Mouse (Mus musculus): Measurements from ENCODE around the gene Ppard. TPM values are rescaled to one million over a fixed set of nuclear protein-coding genes. Genes with fewer than 3 reads are reported as not detected.

The Ppard gene
- total RNA-seq, 2 experiments from 2014 or later, result 70.6 to 70.7 TPM

DNA sequence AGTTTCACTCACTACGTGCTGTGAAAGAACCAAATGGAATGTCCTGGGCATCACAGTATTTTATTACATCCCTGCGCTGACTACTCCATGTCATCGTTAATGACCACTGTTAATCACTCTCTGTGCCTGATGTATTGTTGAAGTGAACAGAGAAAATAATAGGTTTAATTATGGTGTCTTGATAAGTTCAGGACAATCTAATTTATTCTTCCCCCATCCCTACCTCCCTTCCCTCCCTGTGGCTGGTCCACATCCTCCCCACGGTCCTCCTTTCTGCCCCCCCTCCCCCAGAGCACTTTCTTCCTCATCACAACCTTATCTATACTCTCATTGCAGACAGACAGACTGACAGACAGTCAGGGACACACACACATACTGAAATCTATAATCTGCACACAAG is 22.3 kb downstream of the Ppard start:
- DNase-seq (ENCODE audit: low spot score in 2 of 2), result no peak

- no peak for DNase-seq (ENCODE audit: low spot score in 2 of 2)
Observed at GRCm38 (mm10) chr17:28255651-28256050, 23.2 kb downstream of the Ppard start.

- DNase-seq (ENCODE audit: low spot score in 2 of 2), result peak in 1 of 2 experiments; percentile 44
Observed at GRCm38 (mm10) chr17:28256651-28257328, 24.3 kb downstream of the Ppard start.

DNA sequence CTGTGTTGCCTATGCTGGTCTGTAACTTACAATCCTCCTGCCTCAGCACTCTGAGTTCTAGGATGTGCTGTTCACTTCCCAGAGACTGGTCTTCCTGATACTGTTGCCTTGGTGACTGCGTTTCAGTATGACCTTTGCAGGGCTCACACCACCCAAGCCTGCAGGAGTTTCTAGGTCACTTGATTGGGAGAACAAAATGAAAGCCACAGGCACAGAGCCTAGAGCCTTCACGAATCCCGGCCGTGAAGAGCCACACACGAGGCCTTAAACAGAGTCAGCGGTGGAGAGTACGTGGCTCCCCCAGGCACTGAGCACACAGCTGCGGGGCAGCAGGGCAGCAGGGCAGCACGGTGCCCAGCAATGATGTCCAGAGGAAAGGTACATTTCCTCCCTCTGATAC is 25.8 kb downstream of the Ppard start:
- DNase-seq (ENCODE audit: low spot score in 2 of 2), result no peak

DNA sequence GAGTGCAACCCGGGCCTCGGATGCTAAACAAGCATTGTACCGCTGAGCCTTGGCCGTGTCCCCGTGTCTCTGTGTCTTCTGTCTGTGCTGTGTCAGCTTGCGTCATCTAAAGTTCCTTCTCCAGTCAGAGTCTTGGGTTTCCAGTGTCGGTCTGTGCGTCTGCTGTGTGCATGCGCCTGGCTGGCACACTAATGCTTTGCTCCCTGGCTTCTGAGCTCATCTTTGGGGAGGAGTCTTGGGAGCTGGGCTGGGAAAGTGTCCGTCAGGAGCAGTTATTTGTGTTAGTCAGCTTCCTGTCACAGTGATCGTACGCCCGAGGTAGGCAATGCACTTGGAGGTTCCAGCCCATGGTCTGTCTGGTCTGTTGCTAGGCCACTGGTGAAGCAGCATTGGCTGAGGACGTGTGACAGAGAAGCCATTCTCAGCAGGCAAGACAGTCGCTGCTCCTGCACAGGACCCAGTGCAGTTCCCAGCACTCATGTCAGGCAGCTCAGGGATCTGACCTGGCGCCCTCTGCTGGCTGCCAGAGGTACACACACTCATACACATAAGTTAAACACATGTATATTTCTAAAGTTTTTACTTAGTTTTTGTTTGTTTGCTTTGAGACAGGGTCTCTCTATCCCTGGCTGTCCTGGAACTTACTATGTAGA is 27.5 kb downstream of the Ppard start:
- no peak for DNase-seq (ENCODE audit: low spot score in 2 of 2)

- no peak for DNase-seq (ENCODE audit: low spot score in 2 of 2)
Observed at GRCm38 (mm10) chr17:28260543-28260909, 28.0 kb downstream of the Ppard start.

- no peak for DNase-seq (ENCODE audit: low spot score in 2 of 2)
Observed at GRCm38 (mm10) chr17:28261795-28262194, 29.3 kb downstream of the Ppard start.

DNA sequence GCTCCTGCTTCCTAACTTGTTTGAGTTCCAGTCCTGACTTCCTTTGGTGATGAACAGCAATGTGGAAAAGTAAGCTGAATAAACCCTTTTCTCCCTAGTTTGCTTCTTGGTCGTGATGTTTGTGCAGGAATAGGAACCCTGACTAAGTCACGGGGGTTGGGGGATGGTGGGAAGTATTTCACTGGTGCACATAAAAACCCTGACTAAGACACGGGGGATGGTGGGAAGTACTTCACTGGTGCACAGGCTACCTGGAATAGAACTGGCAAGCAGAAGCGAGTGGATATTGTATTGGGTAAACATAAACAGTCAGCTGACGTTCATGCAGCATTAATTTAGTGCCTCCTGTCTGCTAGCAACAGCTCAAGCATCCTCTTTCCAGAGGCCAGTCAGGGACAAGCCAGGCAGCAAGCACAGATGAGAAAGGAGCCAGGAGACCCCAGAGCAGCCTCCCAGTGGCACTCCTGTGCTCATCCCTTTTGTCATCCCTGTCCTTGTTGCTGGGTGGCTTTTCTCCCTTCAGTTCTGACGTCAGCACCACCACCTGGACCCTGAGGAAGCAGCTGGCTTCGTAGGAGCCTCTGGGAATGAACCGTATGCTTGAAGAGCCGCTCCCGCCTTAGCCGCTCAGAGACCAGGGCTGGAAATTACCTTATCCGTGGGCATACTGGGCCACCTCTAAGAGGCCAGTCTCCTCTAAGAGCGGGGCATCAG is 30.8 kb downstream of the Ppard start:
- no peak for DNase-seq (ENCODE audit: low spot score in 2 of 2)

DNA sequence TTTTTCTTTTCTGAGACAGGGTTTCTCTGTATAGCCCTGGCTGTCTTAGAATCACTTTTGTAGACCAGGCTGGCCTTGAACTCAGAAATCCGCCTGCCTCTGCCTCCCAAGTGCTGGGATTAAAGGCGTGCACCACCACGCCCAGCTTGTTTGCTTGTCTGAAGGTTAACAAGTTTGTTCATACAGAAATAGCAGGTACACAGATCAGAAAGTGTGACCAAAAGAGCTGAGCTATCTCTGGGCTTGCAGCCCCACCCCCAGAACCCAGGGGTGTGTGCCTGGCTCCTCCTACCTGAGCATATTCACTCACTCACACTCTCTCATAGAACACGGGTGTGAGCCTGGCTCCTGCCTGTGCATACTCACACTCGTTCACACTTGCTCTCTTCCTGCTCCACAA is 34.8 kb downstream of the Ppard start:
- DNase-seq (ENCODE audit: low spot score in 2 of 2), result no peak

GRCm38 (mm10) chr17:28270165-28270564 is 37.7 kb downstream of the Ppard start:
- DNase-seq (ENCODE audit: low spot score in 2 of 2), result no peak

DNA sequence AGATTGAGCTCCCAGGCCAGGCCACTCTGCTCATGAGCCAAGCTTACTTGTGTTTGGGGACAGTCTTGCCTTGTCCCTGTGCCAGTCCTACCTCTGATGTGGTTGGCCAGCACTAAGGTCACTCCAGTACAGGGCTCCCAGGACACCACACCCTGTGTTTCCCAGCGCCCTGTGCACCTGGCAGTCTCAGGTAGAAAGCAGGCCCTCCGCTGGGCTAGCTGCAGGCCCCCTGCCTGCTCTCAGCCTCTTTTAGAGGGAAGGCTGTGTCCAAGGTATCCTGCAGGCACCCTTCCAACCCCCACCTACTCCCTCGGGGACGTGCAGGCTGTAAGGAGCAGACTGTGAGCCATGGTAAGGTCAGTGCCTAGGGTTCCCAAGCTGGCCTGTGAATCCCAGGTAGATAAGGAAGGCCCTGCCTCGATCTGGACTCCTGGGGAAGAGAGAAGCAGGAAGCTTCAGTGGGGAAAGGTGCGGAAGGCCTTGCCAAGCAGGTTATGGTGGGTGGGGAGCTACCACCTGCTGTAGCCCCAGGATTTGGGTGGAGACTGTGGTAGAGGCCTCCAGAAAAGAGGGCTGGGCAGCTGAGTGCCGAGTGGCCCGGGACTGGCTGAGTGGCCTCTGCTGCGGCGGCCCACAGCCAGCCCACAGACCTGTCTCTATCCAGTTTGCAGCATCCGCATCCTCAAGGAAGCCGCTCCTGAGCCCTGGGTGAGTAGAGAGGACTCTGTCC is 39.2 kb downstream of the Ppard start:
- no peak for DNase-seq (ENCODE audit: low spot score in 2 of 2)

- DNase-seq (ENCODE audit: low spot score in 2 of 2), result no peak
Observed at GRCm38 (mm10) chr17:28272281-28272680, 39.8 kb downstream of the Ppard start.

GRCm38 (mm10) chr17:28272837-28273236 is 40.3 kb downstream of the Ppard start:
- DNase-seq (ENCODE audit: low spot score in 2 of 2), result no peak

GRCm38 (mm10) chr17:28274739-28275138 is 42.2 kb downstream of the Ppard start:
- no peak for DNase-seq (ENCODE audit: low spot score in 2 of 2)

GRCm38 (mm10) chr17:28277226-28277625 is 44.7 kb downstream of the Ppard start:
- no peak for DNase-seq (ENCODE audit: low spot score in 2 of 2)

- DNase-seq (ENCODE audit: low spot score in 2 of 2), result no peak
Observed at GRCm38 (mm10) chr17:28277721-28278120, 45.2 kb downstream of the Ppard start.

GRCm38 (mm10) chr17:28278156-28278555 is 45.7 kb downstream of the Ppard start:
- DNase-seq (ENCODE audit: low spot score in 2 of 2), result no peak

GRCm38 (mm10) chr17:28279236-28279635 is 46.7 kb downstream of the Ppard start:
- DNase-seq (ENCODE audit: low spot score in 2 of 2), result no peak

- peak; percentile 70 to 78 for DNase-seq (ENCODE audit: low spot score in 2 of 2)
Observed at GRCm38 (mm10) chr17:28279780-28280422, 47.4 kb downstream of the Ppard start.

DNA sequence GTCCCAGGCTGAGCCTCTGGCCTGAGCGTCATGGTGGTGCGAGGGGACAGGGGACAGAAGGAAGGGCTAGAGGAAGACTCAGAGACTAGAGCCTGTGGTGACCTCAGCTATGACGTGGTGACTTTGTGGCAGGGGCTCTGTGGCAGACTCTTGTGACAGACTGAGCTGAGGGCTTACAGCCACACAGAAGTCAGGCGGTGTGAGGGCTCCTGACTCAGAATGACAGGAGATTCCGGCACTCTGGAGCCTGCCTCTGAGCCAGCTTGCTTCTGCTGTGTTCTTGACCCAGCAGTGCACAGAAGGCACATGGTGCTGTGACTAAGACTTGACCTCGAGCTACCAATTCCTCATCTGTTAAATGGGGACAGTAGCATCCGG is 47.9 kb downstream of the Ppard start:
- peak in 1 of 2 experiments; percentile 48 for DNase-seq (ENCODE audit: low spot score in 2 of 2)

- no peak for DNase-seq (ENCODE audit: low spot score in 2 of 2)
Observed at GRCm38 (mm10) chr17:28280831-28281377, 48.4 kb downstream of the Ppard start.

Measured in adrenal gland, adult 18-20 months (tissue).